Mouse (Mus musculus): Measurements from ENCODE around the gene Gm49320.

GRCm38 (mm10) chr8:4222059-4222458, 16.6 kb upstream of the Gm49320 start:
- no peak for TF ChIP-seq POLR2A (IDR thresholded peaks at IDR 0.05; ENCODE audit: insufficient read depth, low read depth, low read length)
- no peak for TF ChIP-seq CTCF (IDR thresholded peaks at IDR 0.05; ENCODE audit: insufficient read depth, low read depth, low read length)

Measured in olfactory bulb, adult 2 months (tissue).